Comparison of ENCODE assay signal across 8 mouse cellular contexts in the genomic region with DNA sequence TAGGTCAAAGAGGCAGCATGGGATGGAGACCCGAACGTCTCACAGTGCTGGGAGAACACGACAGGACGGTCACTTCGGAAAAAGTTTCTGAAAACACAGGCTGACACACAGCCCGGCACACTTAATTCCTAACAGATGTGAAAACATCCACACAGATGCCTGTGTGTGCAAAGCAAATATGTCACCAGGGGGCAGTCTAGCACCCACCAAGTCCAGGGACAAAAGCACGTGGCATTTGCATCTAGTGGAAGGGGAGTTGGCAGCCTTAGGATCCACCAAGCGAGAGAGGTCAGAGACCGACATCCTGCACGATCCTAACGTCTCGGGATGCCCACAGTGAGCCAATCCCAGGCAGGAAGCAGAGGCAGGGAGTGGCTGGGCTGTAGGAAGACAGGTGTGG.
DNase-seq lines count a peak whose midpoint lies in the region; ATAC-seq and TF ChIP-seq lines count a peak whose summit lies in the region.

No protein-coding gene starts in this region.

- no peak overlapping the region for H3K4me3 ChIP-seq in intestine, postnatal 0 days (ENCODE audit: low read depth, low read length)
- H3K4me3 ChIP-seq in intestine, embryonic 15.5 days (replicated peaks): no peak overlapping the region
- no peak overlapping the region for H3K4me3 ChIP-seq in limb, embryonic 14.5 days (replicated peaks; ENCODE audit: low read length)
- H3K4me3 ChIP-seq in small intestine, adult 2 months (ENCODE audit: low read depth, low read length): no peak overlapping the region

- H3K27me3 ChIP-seq in intestine, postnatal 0 days (replicated peaks; ENCODE audit: control insufficient read depth, insufficient read depth, low read length): no peaks in the 10 kb centered on the region
- H3K27me3 ChIP-seq in intestine, embryonic 15.5 days (replicated peaks): no peaks in the 10 kb centered on the region
- H3K27me3 ChIP-seq in limb, embryonic 14.5 days (ENCODE audit: control insufficient read depth, insufficient read depth, low read length): no peaks in the 10 kb centered on the region
- no peaks in the 10 kb centered on the region for H3K27me3 ChIP-seq in small intestine, adult 2 months (ENCODE audit: control insufficient read depth, insufficient read depth, low read length)

- TF ChIP-seq POLR2A in limb, embryonic 14.5 days (IDR thresholded peaks at IDR 0.05; ENCODE audit: borderline replicate concordance, extremely low read depth, insufficient read depth, insufficient read length): no peak
- TF ChIP-seq POLR2A in small intestine, adult 2 months (IDR thresholded peaks at IDR 0.05; ENCODE audit: low read depth, low read length): no peak

- H3K9ac ChIP-seq in intestine, postnatal 0 days (ENCODE audit: low read depth, low read length): no peak overlapping the region
- no peak overlapping the region for H3K9ac ChIP-seq in intestine, embryonic 15.5 days
- no peak overlapping the region for H3K9ac ChIP-seq in limb, embryonic 14.5 days (ENCODE audit: low read depth, low read length, severe bottlenecking)

- no peak overlapping the region for H3K27ac ChIP-seq in intestine, postnatal 0 days (ENCODE audit: low read depth, low read length)
- H3K27ac ChIP-seq in intestine, embryonic 15.5 days: no peak overlapping the region
- H3K27ac ChIP-seq in limb, embryonic 14.5 days (replicated peaks; ENCODE audit: low read depth, low read length): no peak overlapping the region
- no peak overlapping the region for H3K27ac ChIP-seq in small intestine, adult 2 months (ENCODE audit: insufficient read depth, low read depth, low read length)

- no peaks in the 10 kb centered on the region for H3K4me1 ChIP-seq in intestine, postnatal 0 days (replicated peaks; ENCODE audit: control insufficient read depth, insufficient read depth, low read length)
- H3K4me1 ChIP-seq in intestine, embryonic 15.5 days (replicated peaks): no peaks in the 10 kb centered on the region
- no peaks in the 10 kb centered on the region for H3K4me1 ChIP-seq in limb, embryonic 14.5 days (ENCODE audit: control insufficient read depth, insufficient read depth, low read length)
- peaks cover 2% of the 10 kb centered on the region; the same call in 1 of the 2 replicates for H3K4me1 ChIP-seq in small intestine, adult 2 months (ENCODE audit: control insufficient read depth, insufficient read depth, insufficient read length, low read length)

- intact Hi-C loops in gastrocnemius, postnatal 14 days (cut with DNase I; ENCODE audit: low total_unique reads): no loop called here

- TF ChIP-seq CTCF in intestine, postnatal 0 days (IDR thresholded peaks at IDR 0.05; ENCODE audit: low read depth): peak; percentile 74
- peak; percentile 38; the same call in 1 of the 2 replicates for TF ChIP-seq CTCF in small intestine, adult 2 months (IDR thresholded peaks at IDR 0.05; ENCODE audit: extremely low read depth, insufficient read length, insufficient replicate concordance, low read depth, low read length)

- ATAC-seq in intestine, postnatal 0 days: no peak
- no peak for ATAC-seq in intestine, embryonic 15.5 days
- no peak; the same call in 1 of the 2 replicates for ATAC-seq in limb, embryonic 14.5 days (ENCODE audit: low FRiP score, low read depth)
- no peak for ATAC-seq in activated CD4-positive, CD25-positive, alpha-beta regulatory T cell, adult 4 months

- no peak overlapping the region for H3K4me2 ChIP-seq in intestine, postnatal 0 days (replicated peaks; ENCODE audit: low read depth)
- H3K4me2 ChIP-seq in intestine, embryonic 15.5 days (replicated peaks): no peak overlapping the region
- no peak overlapping the region for H3K4me2 ChIP-seq in limb, embryonic 14.5 days (replicated peaks; ENCODE audit: low read depth, low read length, severe bottlenecking)

- peaks cover 57% of the 10 kb centered on the region for H3K36me3 ChIP-seq in intestine, postnatal 0 days (ENCODE audit: control insufficient read depth, insufficient read depth)
- peaks cover 17% of the 10 kb centered on the region for H3K36me3 ChIP-seq in intestine, embryonic 15.5 days
- peaks cover 52% of the 10 kb centered on the region for H3K36me3 ChIP-seq in limb, embryonic 14.5 days (ENCODE audit: control insufficient read depth, insufficient read depth, low read length)
- H3K36me3 ChIP-seq in small intestine, adult 2 months (ENCODE audit: control insufficient read depth, insufficient read depth, low read length): peaks cover 45% of the 10 kb centered on the region

- DNase-seq in adipocyte (ENCODE audit: low spot score): peak; percentile 65
- peak; percentile 52 for DNase-seq in gastrocnemius, postnatal 14 days
- DNase-seq in limb, embryonic 14.5 days (ENCODE audit: low spot score): peak; percentile 61
- DNase-seq in cerebellum, adult 18-20 months: no peak

- 71% methylated on average over 12 of the region's 12 CpGs for WGBS in intestine, postnatal 0 days
- 70% methylated on average over 12 of the region's 12 CpGs for WGBS in intestine, embryonic 15.5 days
- 31% methylated on average over 12 of the region's 12 CpGs for WGBS in limb, embryonic 14.5 days
- WGBS in small intestine, adult 2 months: 71% methylated on average over 12 of the region's 12 CpGs

- no peaks in the 10 kb centered on the region for H3K9me3 ChIP-seq in intestine, postnatal 0 days (ENCODE audit: control insufficient read depth)
- H3K9me3 ChIP-seq in intestine, embryonic 15.5 days: no peaks in the 10 kb centered on the region
- no peaks in the 10 kb centered on the region for H3K9me3 ChIP-seq in limb, embryonic 14.5 days (ENCODE audit: control insufficient read depth, low read length)

Comparison
In these comparisons a context has a peak if more than half of its experiments do, and no peak if none do; other contexts are left out.
1. DNase-seq: peak in adipocyte (single experiment), gastrocnemius, postnatal 14 days (single experiment) and limb, embryonic 14.5 days (single experiment); none in cerebellum, adult 18-20 months (0 of 2).